In genomic region chr2:130597601-130598010, GRCm38 (mm10) we compare ENCODE assay signal across 10 mouse cellular contexts. TPM values are rescaled to one million over a fixed set of nuclear protein-coding genes. Genes with fewer than 3 reads are reported as not detected.
DNase-seq lines count a peak whose midpoint lies in the region; ATAC-seq and TF ChIP-seq lines count a peak whose summit lies in the region.
"Had no signal": no experiment of that assay in that cellular context is flagged by ENCODE, and none has a peak within 500 bp of the region (broad histone marks: within the 10 kb centered on the region; RNA-seq: fewer than 3 reads in every experiment).

No protein-coding gene starts in this region.

- peak; percentile 64 for DNase-seq in embryonic facial prominence, embryonic 11.5 days (ENCODE audit: low spot score)
- no peak for DNase-seq in embryonic facial prominence, embryonic 10.5 days (ENCODE audit: low spot score)
- DNase-seq in midbrain, postnatal 0 days (ENCODE audit: low spot score) = peak; percentile 64
- DNase-seq in cerebellum, postnatal 25 days = peak; percentile 42 to 59
- peak; percentile 58 for DNase-seq in limb, embryonic 14.5 days (ENCODE audit: low spot score)
- DNase-seq in ovary, postnatal 36 days (ENCODE audit: low spot score) = no peak

- 22% methylated on average over 1 of the region's 1 CpGs for WGBS in embryonic facial prominence, embryonic 11.5 days
- WGBS in embryonic facial prominence, embryonic 10.5 days = 34% methylated on average over 1 of the region's 1 CpGs
- WGBS in midbrain, postnatal 0 days = 9% methylated on average over 1 of the region's 1 CpGs
- 12% methylated on average over 1 of the region's 1 CpGs for WGBS in midbrain, embryonic 16.5 days
- WGBS in limb, embryonic 14.5 days = 27% methylated on average over 1 of the region's 1 CpGs
- 37% methylated on average over 1 of the region's 1 CpGs for WGBS in small intestine, adult 2 months

- TF ChIP-seq CTCF in midbrain, postnatal 0 days (IDR thresholded peaks at IDR 0.05) = peak; percentile 79
- peak; percentile 49; the same call in 1 of the 2 replicates for TF ChIP-seq CTCF in small intestine, adult 2 months (IDR thresholded peaks at IDR 0.05; ENCODE audit: extremely low read depth, insufficient read length, insufficient replicate concordance, low read depth, low read length)

- peaks cover 6% of the 10 kb centered on the region for H3K36me3 ChIP-seq in embryonic facial prominence, embryonic 11.5 days (replicated peaks; ENCODE audit: control insufficient read depth, insufficient read depth, low read depth, low read length)
- peaks cover 92% of the 10 kb centered on the region for H3K36me3 ChIP-seq in embryonic facial prominence, embryonic 10.5 days (replicated peaks)
- H3K36me3 ChIP-seq in midbrain, postnatal 0 days (ENCODE audit: insufficient read depth, low read length) = peaks cover 45% of the 10 kb centered on the region
- peaks cover 24% of the 10 kb centered on the region for H3K36me3 ChIP-seq in midbrain, embryonic 16.5 days (ENCODE audit: control insufficient read depth, insufficient read depth, low read length)
- H3K36me3 ChIP-seq in limb, embryonic 14.5 days (ENCODE audit: control insufficient read depth, insufficient read depth, low read length) = peaks cover 68% of the 10 kb centered on the region
- H3K36me3 ChIP-seq in small intestine, adult 2 months (ENCODE audit: control insufficient read depth, insufficient read depth, low read length) = peaks cover 30% of the 10 kb centered on the region

- no peak overlapping the region for H3K27ac ChIP-seq in embryonic facial prominence, embryonic 11.5 days (replicated peaks; ENCODE audit: low read depth, low read length)
- H3K27ac ChIP-seq in embryonic facial prominence, embryonic 10.5 days (replicated peaks) = no peak overlapping the region
- H3K27ac ChIP-seq in midbrain, postnatal 0 days (ENCODE audit: low read depth, low read length) = no peak overlapping the region
- H3K27ac ChIP-seq in midbrain, embryonic 16.5 days (ENCODE audit: low read length) = no peak overlapping the region
- H3K27ac ChIP-seq in limb, embryonic 14.5 days (replicated peaks; ENCODE audit: low read depth, low read length) = no peak overlapping the region
- H3K27ac ChIP-seq in small intestine, adult 2 months (ENCODE audit: insufficient read depth, low read depth, low read length) = no peak overlapping the region
- H3K27ac ChIP-seq: heart, embryonic 13.5 days; midbrain, embryonic 12.5 days had no signal

- H3K9ac ChIP-seq in embryonic facial prominence, embryonic 11.5 days (replicated peaks; ENCODE audit: low read length) = no peak overlapping the region
- H3K9ac ChIP-seq in midbrain, postnatal 0 days (replicated peaks; ENCODE audit: low read length, poor library complexity, severe bottlenecking) = no peak overlapping the region
- H3K9ac ChIP-seq in midbrain, embryonic 16.5 days (ENCODE audit: low read depth, low read length) = no peak overlapping the region
- H3K9ac ChIP-seq in limb, embryonic 14.5 days (ENCODE audit: low read depth, low read length, severe bottlenecking) = no peak overlapping the region
- H3K9ac ChIP-seq: heart, embryonic 13.5 days; midbrain, embryonic 12.5 days had no signal

- no peaks in the 10 kb centered on the region for H3K27me3 ChIP-seq in embryonic facial prominence, embryonic 11.5 days (ENCODE audit: control insufficient read depth, insufficient read depth, low read length)
- no peaks in the 10 kb centered on the region for H3K27me3 ChIP-seq in embryonic facial prominence, embryonic 10.5 days (replicated peaks; ENCODE audit: low read depth, poor library complexity, severe bottlenecking)
- no peaks in the 10 kb centered on the region for H3K27me3 ChIP-seq in midbrain, postnatal 0 days (ENCODE audit: insufficient read depth, low read length)
- no peaks in the 10 kb centered on the region for H3K27me3 ChIP-seq in midbrain, embryonic 16.5 days (ENCODE audit: control insufficient read depth, insufficient read depth, low read depth, low read length)
- no peaks in the 10 kb centered on the region for H3K27me3 ChIP-seq in limb, embryonic 14.5 days (ENCODE audit: control insufficient read depth, insufficient read depth, low read length)
- H3K27me3 ChIP-seq in small intestine, adult 2 months (ENCODE audit: control insufficient read depth, insufficient read depth, low read length) = no peaks in the 10 kb centered on the region
- H3K27me3 ChIP-seq: heart, embryonic 13.5 days; midbrain, embryonic 12.5 days had no signal

- ATAC-seq in embryonic facial prominence, embryonic 11.5 days (replicated peaks; ENCODE audit: insufficient number of reproducible peaks, low FRiP score, low TSS enrichment, low read depth) = no peak
- peak; percentile 52 for ATAC-seq in midbrain, postnatal 0 days (ENCODE audit: low FRiP score)
- ATAC-seq in midbrain, embryonic 16.5 days = no peak
- no peak for ATAC-seq in limb, embryonic 14.5 days (ENCODE audit: low FRiP score, low read depth)

- H3K9me3 ChIP-seq in embryonic facial prominence, embryonic 11.5 days (replicated peaks; ENCODE audit: control insufficient read depth, low read length) = no peaks in the 10 kb centered on the region
- H3K9me3 ChIP-seq in embryonic facial prominence, embryonic 10.5 days = no peaks in the 10 kb centered on the region
- H3K9me3 ChIP-seq in midbrain, postnatal 0 days (ENCODE audit: low read length) = no peaks in the 10 kb centered on the region
- no peaks in the 10 kb centered on the region for H3K9me3 ChIP-seq in midbrain, embryonic 16.5 days (replicated peaks; ENCODE audit: control insufficient read depth, low read length, poor library complexity, severe bottlenecking)
- no peaks in the 10 kb centered on the region for H3K9me3 ChIP-seq in limb, embryonic 14.5 days (ENCODE audit: control insufficient read depth, low read length)
- H3K9me3 ChIP-seq: heart, embryonic 13.5 days; midbrain, embryonic 12.5 days had no signal

- TF ChIP-seq POLR2A in limb, embryonic 14.5 days (IDR thresholded peaks at IDR 0.05; ENCODE audit: borderline replicate concordance, extremely low read depth, insufficient read depth, insufficient read length) = no peak
- no peak for TF ChIP-seq POLR2A in small intestine, adult 2 months (IDR thresholded peaks at IDR 0.05; ENCODE audit: low read depth, low read length)

- H3K4me3 ChIP-seq in embryonic facial prominence, embryonic 11.5 days (ENCODE audit: low read depth, low read length) = no peak overlapping the region
- no peak overlapping the region for H3K4me3 ChIP-seq in embryonic facial prominence, embryonic 10.5 days
- no peak overlapping the region for H3K4me3 ChIP-seq in midbrain, postnatal 0 days (ENCODE audit: low read depth, low read length)
- no peak overlapping the region for H3K4me3 ChIP-seq in midbrain, embryonic 16.5 days (ENCODE audit: low read depth, low read length)
- no peak overlapping the region for H3K4me3 ChIP-seq in limb, embryonic 14.5 days (replicated peaks; ENCODE audit: low read length)
- no peak overlapping the region for H3K4me3 ChIP-seq in small intestine, adult 2 months (ENCODE audit: low read depth, low read length)
- H3K4me3 ChIP-seq: heart, embryonic 13.5 days; midbrain, embryonic 12.5 days had no signal

- no peak overlapping the region for H3K4me2 ChIP-seq in embryonic facial prominence, embryonic 11.5 days (ENCODE audit: low read depth, low read length)
- H3K4me2 ChIP-seq in midbrain, postnatal 0 days (ENCODE audit: low read depth, low read length, poor library complexity, severe bottlenecking) = no peak overlapping the region
- no peak overlapping the region for H3K4me2 ChIP-seq in midbrain, embryonic 16.5 days (ENCODE audit: low read length)
- H3K4me2 ChIP-seq in limb, embryonic 14.5 days (replicated peaks; ENCODE audit: low read depth, low read length, severe bottlenecking) = no peak overlapping the region
- H3K4me2 ChIP-seq: heart, embryonic 13.5 days; midbrain, embryonic 12.5 days had no signal

- H3K4me1 ChIP-seq in embryonic facial prominence, embryonic 11.5 days (ENCODE audit: control insufficient read depth, insufficient read depth, low read length) = no peaks in the 10 kb centered on the region
- H3K4me1 ChIP-seq in embryonic facial prominence, embryonic 10.5 days = no peaks in the 10 kb centered on the region
- no peaks in the 10 kb centered on the region for H3K4me1 ChIP-seq in midbrain, postnatal 0 days (ENCODE audit: insufficient read depth, low read length)
- no peaks in the 10 kb centered on the region for H3K4me1 ChIP-seq in midbrain, embryonic 16.5 days (ENCODE audit: control insufficient read depth, insufficient read depth, low read length)
- no peaks in the 10 kb centered on the region for H3K4me1 ChIP-seq in limb, embryonic 14.5 days (ENCODE audit: control insufficient read depth, insufficient read depth, low read length)
- no peaks in the 10 kb centered on the region for H3K4me1 ChIP-seq in small intestine, adult 2 months (ENCODE audit: control insufficient read depth, insufficient read depth, insufficient read length, low read length)
- H3K4me1 ChIP-seq: midbrain, embryonic 12.5 days had no signal

RNA-seq across cellular contexts. Expression of gene Avp, which starts 15.3 kb away (rescaled TPM):
- polyA plus RNA-seq in embryonic facial prominence, embryonic 11.5 days (2014; fragmentation: Nextera tagmentation; extraction: Ambion mirVana) = not detected in 2 replicates
- polyA plus RNA-seq in embryonic facial prominence, embryonic 10.5 days (2016; fragmentation: Nextera tagmentation; extraction: Ambion mirVana) = not detected in 2 replicates
- total RNA-seq in midbrain, postnatal 0 days (2014; rRNA removed) = 10.7 and 12.2 TPM in 2 replicates
- polyA plus RNA-seq in midbrain, postnatal 0 days (2015; fragmentation: Nextera tagmentation; extraction: Ambion mirVana) = 145 and 317 TPM in 2 replicates
- polyA plus RNA-seq in midbrain, embryonic 16.5 days (2015; fragmentation: Nextera tagmentation; extraction: Ambion mirVana) = 76.0 and 77.8 TPM in 2 replicates
- polyA plus RNA-seq in limb, embryonic 14.5 days (2012; rRNA removed) = 0.13 TPM in 1 of 2 replicates, not detected in the other
- not detected in 2 replicates for polyA plus RNA-seq in limb, embryonic 14.5 days (2014; fragmentation: Nextera tagmentation; extraction: Ambion mirVana)
- polyA plus RNA-seq in small intestine, adult 2 months (2012; rRNA removed) = not detected in 2 replicates
- polyA plus RNA-seq: heart, embryonic 13.5 days; midbrain, embryonic 12.5 days had no signal

RNA-seq across cellular contexts. Expression of gene Oxt, which starts 21.6 kb away (rescaled TPM):
- polyA plus RNA-seq in embryonic facial prominence, embryonic 11.5 days (2014; fragmentation: Nextera tagmentation; extraction: Ambion mirVana) = not detected in 2 replicates
- polyA plus RNA-seq in embryonic facial prominence, embryonic 10.5 days (2016; fragmentation: Nextera tagmentation; extraction: Ambion mirVana) = not detected in 2 replicates
- total RNA-seq in midbrain, postnatal 0 days (2014; rRNA removed) = 0.94 and 2.5 TPM in 2 replicates
- polyA plus RNA-seq in midbrain, postnatal 0 days (2015; fragmentation: Nextera tagmentation; extraction: Ambion mirVana) = 5.0 and 24.0 TPM in 2 replicates
- polyA plus RNA-seq in midbrain, embryonic 16.5 days (2015; fragmentation: Nextera tagmentation; extraction: Ambion mirVana) = 0.93 and 15.3 TPM in 2 replicates
- 0.19 and 0.68 TPM in 2 replicates for polyA plus RNA-seq in limb, embryonic 14.5 days (2012; rRNA removed)
- polyA plus RNA-seq in limb, embryonic 14.5 days (2014; fragmentation: Nextera tagmentation; extraction: Ambion mirVana) = not detected in 2 replicates
- not detected in 2 replicates for polyA plus RNA-seq in small intestine, adult 2 months (2012; rRNA removed)
- polyA plus RNA-seq: heart, embryonic 13.5 days; midbrain, embryonic 12.5 days had no signal

RNA-seq across cellular contexts. Expression of gene Fastkd5, which starts 32.2 kb away (rescaled TPM):
- 23.8 and 24.7 TPM in 2 replicates for polyA plus RNA-seq in embryonic facial prominence, embryonic 11.5 days (2014; fragmentation: Nextera tagmentation; extraction: Ambion mirVana)
- 23.3 and 25.5 TPM in 2 replicates for polyA plus RNA-seq in embryonic facial prominence, embryonic 10.5 days (2016; fragmentation: Nextera tagmentation; extraction: Ambion mirVana)
- 7.9 and 8.4 TPM in 2 replicates for total RNA-seq in midbrain, postnatal 0 days (2014; rRNA removed)
- polyA plus RNA-seq in midbrain, postnatal 0 days (2015; fragmentation: Nextera tagmentation; extraction: Ambion mirVana) = 5.9 and 7.4 TPM in 2 replicates
- 10.2 and 11.4 TPM in 2 replicates for polyA plus RNA-seq in midbrain, embryonic 16.5 days (2015; fragmentation: Nextera tagmentation; extraction: Ambion mirVana)
- polyA plus RNA-seq in limb, embryonic 14.5 days (2012; rRNA removed) = 5.7 and 6.1 TPM in 2 replicates
- polyA plus RNA-seq in limb, embryonic 14.5 days (2014; fragmentation: Nextera tagmentation; extraction: Ambion mirVana) = 14.2 and 15.0 TPM in 2 replicates
- 0.70 and 0.74 TPM in 2 replicates for polyA plus RNA-seq in small intestine, adult 2 months (2012; rRNA removed)

RNA-seq across cellular contexts. Expression of gene Ubox5, which starts 32.2 kb away (rescaled TPM):
- polyA plus RNA-seq in embryonic facial prominence, embryonic 11.5 days (2014; fragmentation: Nextera tagmentation; extraction: Ambion mirVana) = 19.8 and 19.9 TPM in 2 replicates
- polyA plus RNA-seq in embryonic facial prominence, embryonic 10.5 days (2016; fragmentation: Nextera tagmentation; extraction: Ambion mirVana) = 21.3 and 21.6 TPM in 2 replicates
- total RNA-seq in midbrain, postnatal 0 days (2014; rRNA removed) = 6.0 and 6.8 TPM in 2 replicates
- polyA plus RNA-seq in midbrain, postnatal 0 days (2015; fragmentation: Nextera tagmentation; extraction: Ambion mirVana) = 5.1 and 5.5 TPM in 2 replicates
- 8.4 and 8.9 TPM in 2 replicates for polyA plus RNA-seq in midbrain, embryonic 16.5 days (2015; fragmentation: Nextera tagmentation; extraction: Ambion mirVana)
- 11.8 and 14.1 TPM in 2 replicates for polyA plus RNA-seq in limb, embryonic 14.5 days (2012; rRNA removed)
- 14.3 and 15.0 TPM in 2 replicates for polyA plus RNA-seq in limb, embryonic 14.5 days (2014; fragmentation: Nextera tagmentation; extraction: Ambion mirVana)
- 2.0 and 3.4 TPM in 2 replicates for polyA plus RNA-seq in small intestine, adult 2 months (2012; rRNA removed)

RNA-seq across cellular contexts. Expression of gene Mrps26, which starts 34.1 kb away (rescaled TPM):
- 77.4 and 83.0 TPM in 2 replicates for polyA plus RNA-seq in embryonic facial prominence, embryonic 11.5 days (2014; fragmentation: Nextera tagmentation; extraction: Ambion mirVana)
- 83.7 and 86.4 TPM in 2 replicates for polyA plus RNA-seq in embryonic facial prominence, embryonic 10.5 days (2016; fragmentation: Nextera tagmentation; extraction: Ambion mirVana)
- total RNA-seq in midbrain, postnatal 0 days (2014; rRNA removed) = 54.7 and 60.5 TPM in 2 replicates
- polyA plus RNA-seq in midbrain, postnatal 0 days (2015; fragmentation: Nextera tagmentation; extraction: Ambion mirVana) = 128 and 131 TPM in 2 replicates
- 99.4 and 109 TPM in 2 replicates for polyA plus RNA-seq in midbrain, embryonic 16.5 days (2015; fragmentation: Nextera tagmentation; extraction: Ambion mirVana)
- 57.7 and 77.9 TPM in 2 replicates for polyA plus RNA-seq in limb, embryonic 14.5 days (2012; rRNA removed)
- 102 and 104 TPM in 2 replicates for polyA plus RNA-seq in limb, embryonic 14.5 days (2014; fragmentation: Nextera tagmentation; extraction: Ambion mirVana)
- 38.0 and 82.5 TPM in 2 replicates for polyA plus RNA-seq in small intestine, adult 2 months (2012; rRNA removed)

Comparison
In these comparisons a context has a peak if more than half of its experiments do, and no peak if none do; other contexts are left out.
1. DNase-seq: peak in embryonic facial prominence, embryonic 11.5 days (single experiment), midbrain, postnatal 0 days (single experiment), cerebellum, postnatal 25 days (2 of 2) and limb, embryonic 14.5 days (single experiment); none in embryonic facial prominence, embryonic 10.5 days (single experiment) and ovary, postnatal 36 days (single experiment).
2. RNA of gene Avp, which starts 15.3 kb away (polyA plus RNA-seq): 145 to 317 TPM in midbrain, postnatal 0 days and 76.0 to 77.8 TPM in midbrain, embryonic 16.5 days; 0.13 TPM in limb, embryonic 14.5 days, not detected in embryonic facial prominence, embryonic 11.5 days, not detected in embryonic facial prominence, embryonic 10.5 days and not detected in small intestine, adult 2 months; every median in the first group is over 10 times any median in the second.